Mouse (Mus musculus) ZHBTc4 (cell line): ENCODE measurements around the gene Stag3.

Source experiments
- DNase-seq: peaks from one replicate; pipeline ENCODE4 v3.0.0-alpha.2; 2011; ENCODE audit warnings: low read depth, low spot score

Stag3 gene

DNA sequence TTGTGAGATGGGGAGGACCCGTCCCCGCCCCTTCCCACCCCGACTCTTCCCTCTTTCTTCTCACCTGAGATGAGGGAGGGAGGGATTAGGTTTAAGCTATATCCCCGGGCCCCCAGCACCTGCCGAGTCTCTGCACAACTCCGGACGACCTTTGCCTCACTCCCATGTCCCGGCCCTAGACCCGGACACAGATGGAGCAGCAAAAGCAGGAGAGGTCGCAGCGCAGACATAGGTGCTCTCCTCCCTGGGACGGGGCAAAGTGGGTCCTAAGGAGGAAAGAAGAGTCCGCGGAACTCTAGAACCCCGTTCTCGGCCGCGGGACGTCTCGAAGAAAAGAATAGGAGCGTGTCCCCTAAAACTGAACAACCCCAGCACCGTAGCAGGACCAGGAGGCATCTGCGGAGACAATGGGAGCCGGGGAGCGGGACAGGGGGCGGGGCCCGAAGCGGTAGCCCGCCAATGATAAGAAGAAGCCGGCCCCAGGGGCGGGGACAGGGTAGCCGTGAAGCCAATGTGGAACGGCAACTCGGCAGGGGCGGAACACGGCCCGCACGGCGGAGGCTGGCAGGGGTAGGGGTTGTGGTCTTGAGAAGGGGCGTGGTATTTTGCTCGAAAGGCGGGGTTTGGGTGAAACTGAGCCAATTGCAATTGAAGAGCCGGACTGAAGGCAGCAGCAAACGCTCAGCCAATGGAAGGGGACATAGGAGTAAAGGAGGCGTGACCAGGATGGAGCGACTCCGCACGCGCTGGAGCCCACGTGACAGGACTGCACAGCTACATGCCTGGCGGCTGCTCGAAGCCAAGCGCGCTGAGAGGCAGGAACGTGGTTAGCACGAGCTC, at the start of gene Stag3, which contains the start of the genes Gm43720 and Gpc2:
Stag3 (plus strand) TSS at position 656 of the 840 bp plus-strand sequence.
Gm43720 (minus strand) TSS at position 374 of the 840 bp plus-strand sequence.
Gpc2 (minus strand) TSS at position 421 of the 840 bp plus-strand sequence.
- DNase-seq = peak; percentile 100

DNA sequence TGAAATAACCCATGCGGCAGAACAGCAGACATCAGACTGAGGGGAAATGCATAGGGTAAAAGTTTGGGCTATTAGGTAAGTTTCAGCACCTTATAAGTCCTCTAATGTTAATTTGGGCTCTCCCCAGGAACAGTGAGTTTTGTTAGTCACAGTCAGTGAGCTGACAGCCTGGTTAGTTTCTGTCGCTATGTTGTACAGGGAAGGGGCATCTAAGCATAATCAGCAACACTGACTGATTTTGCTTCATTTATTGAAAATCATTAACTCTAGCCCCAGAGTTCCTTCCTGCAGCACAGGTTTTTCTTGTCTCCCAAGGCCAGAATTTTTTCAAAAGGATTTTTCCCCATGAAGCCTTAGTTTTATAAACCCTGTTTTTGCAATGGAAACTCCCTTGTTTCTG, 46.3 kb upstream of the Stag3 start:
- no peak for DNase-seq

DNA sequence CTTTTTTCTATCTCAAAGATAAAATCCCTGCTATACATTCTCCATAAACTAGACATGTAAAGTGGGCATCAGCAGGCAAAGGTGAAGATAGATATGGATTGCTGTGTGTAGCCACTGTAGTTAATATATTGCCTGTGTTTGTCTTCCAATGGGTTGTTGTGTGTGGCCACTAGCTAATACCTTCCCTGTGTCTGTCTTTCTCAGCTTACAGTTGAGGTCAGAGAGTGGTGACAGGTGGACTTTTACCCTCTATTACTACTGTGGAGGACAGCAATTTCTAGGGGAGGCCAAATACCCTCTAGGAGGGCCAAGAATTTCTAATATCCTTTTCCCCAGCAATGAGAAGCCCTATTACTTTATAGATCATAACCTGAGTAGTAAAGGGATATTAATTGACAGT, 45.8 kb upstream of the Stag3 start:
- no peak for DNase-seq

DNA sequence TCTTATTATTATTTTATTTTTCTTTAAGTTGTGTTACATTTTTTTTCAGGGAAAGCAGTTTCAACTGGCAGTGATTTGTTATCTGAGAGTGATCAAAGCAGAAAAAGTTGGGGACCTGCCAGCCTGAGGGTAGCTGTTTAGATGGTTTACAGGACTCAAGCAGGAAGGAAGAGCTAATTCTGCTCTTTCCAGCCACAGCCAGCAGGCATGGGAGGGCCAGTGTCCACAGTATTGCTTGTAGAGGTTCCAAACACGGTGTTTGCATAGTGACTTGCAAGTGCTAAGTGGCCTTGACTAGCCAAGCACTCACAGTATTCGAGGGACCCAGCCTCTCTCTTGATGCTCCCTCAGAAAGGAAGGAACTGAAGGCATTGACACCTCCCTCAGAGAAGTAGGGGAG, 38.5 kb upstream of the Stag3 start:
- DNase-seq = no peak

DNA sequence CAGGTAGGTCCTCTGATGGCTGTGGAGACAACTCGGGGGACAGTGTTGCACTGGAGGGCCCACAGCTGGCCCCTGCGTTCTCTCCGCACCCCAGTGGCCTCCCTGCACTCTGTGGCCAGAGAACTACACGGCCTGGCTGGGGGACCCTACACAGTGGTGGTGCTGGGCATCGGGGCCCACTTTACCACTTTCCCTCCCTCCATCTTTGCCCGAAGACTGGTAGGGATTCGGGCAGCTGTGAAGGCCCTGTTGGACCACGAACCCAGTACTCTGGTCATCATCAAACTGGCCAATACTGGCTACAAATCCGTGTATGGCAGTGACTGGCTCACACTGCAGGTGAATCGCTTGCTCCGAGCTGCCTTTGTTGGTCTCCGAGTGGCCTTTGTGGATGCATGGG, 28.9 kb upstream of the Stag3 start:
- DNase-seq = no peak

DNA sequence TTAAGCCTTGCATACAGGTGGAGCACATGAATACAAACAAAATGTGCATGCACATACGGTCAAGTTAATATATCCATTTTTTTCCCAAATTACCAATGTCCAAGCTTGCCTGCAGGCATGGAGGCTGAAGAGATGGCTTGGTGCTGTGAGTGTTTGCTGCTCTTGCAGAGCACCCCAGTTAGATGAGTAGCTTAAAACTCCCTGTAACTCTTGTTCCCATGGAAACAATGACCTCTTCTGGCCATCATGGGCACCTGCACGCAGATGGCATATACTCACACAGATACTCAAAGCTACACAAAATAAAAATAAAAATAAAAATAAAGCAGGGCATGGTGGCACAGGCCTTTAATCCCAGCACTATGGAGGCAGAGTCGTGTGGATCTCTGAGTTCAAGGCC, 27.0 kb upstream of the Stag3 start:
- peak; percentile 45 for DNase-seq

DNA sequence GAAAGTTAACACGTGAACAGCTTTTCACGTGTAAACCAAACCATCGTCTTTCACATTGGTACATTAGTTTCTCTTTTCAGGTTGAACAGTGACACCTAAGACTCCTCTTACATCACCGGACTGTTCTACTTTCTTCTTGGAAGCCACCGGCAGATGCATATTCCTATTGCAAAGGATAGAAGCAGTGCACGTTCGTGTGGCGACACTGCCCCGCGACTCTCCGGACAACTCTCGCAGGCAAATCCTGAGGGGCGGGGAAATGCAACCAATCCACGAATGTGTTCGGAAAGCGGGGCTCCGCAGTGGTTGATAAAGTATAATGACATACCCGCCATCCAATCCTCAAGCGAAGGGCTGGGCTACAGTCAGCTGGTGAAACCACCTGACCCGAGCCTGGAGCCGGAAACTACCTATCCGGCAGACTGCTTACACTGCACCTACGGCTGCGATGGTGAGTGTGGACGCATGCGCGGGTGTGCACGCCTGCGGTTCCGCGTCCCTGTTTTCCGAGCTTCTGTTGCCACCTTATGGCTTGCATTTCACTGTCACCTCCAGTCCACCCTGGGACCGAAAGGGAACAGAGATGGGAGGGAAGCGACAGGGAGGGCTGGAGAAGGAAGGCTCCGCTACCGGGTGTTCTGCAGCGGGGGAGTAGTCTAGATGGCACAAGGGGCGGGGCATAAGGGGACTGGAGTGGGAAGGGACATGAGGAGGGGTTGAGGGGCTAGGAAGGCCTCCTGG, 24.5 kb upstream of the Stag3 start, which contains the start of gene Lamtor4:
Lamtor4 (plus strand) TSS at position 130 of the 741 bp plus-strand sequence.
- DNase-seq = peak; percentile 99

DNA sequence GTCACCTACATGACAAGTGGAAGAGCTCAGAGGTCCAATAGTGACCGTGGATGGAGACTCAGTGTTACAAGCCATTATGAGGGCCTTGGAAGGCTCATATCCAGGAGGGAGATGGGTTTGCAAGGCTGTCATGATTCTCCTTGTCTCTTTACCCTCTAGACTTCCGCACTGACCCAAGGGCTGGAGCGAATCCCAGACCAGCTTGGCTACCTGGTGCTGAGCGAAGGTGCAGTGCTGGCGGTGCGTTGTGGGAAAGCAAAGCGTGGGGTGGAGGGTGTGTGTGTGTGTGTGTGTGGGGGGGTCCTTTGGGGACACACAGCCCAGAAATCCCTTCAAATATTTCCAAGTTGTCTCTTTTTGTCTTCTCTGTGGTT, 24.0 kb upstream of the Stag3 start:
- no peak for DNase-seq

DNA sequence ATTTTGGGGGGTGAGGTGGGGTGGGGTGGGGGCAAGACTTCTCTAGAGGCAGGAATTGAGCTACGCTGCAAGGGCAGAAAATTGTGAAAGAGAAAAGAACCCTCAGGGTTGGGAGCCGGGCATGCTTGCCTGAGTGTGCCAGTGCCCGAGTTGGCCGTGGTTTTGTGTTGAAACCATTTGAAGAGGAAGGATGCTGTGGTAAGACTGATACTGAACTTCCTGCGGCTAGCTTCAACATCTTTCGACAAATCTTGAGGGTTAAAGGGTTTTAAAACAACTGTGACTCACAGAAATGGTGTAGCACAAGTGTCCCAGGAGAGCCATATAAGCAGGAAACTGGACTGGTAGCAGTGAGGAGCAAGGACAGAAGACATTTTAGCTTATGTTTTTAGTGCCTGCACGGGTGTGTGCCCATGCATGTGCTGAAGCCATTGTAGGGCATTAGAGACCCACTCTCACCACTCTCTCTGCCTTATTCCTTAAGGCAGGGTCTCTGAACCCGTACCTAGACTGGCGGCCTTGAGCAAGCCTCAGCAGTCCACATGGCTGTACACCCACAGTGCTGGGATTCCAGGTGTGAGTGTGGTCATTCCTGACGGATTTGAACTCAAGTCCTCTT, 23.0 kb upstream of the Stag3 start:
- DNase-seq = no peak

DNA sequence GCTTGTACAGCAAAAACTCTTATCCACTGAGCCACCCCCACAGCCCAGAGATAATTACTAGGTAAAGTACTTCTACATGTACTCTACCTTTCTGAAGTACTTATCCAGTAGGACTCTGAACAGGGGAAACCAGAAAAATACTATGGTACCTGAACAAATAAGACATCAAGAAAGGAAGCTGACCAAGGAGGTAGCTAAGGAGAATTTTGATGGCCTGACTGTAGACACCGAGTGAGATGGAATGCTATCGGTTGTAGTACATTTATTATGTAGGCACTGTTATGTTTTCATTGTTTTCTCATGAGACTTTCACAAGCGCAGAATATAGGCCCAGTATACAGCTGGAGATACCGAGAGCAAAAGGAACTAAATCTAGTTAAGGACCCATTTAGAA, 22.5 kb upstream of the Stag3 start:
- no peak for DNase-seq

DNA sequence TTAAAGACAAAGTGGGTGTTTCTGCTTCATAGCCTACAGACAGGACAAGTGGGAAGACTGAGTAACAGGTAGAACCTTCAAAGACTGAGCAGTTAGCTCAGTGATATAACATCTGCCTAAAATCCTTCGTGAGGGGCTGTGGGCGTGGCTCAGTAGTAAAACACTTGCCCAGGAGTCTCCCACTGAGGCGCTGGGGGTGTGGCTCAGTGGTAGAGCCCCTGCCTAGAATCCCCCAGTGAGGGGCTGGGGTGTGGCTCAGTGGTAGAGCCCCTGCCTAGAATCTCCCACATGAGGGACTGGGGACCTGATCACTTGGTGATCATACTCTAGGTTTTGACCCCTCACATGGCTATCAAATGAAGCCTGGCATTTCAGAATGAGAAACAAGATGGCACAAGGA, 22.0 kb upstream of the Stag3 start:
- DNase-seq = no peak

DNA sequence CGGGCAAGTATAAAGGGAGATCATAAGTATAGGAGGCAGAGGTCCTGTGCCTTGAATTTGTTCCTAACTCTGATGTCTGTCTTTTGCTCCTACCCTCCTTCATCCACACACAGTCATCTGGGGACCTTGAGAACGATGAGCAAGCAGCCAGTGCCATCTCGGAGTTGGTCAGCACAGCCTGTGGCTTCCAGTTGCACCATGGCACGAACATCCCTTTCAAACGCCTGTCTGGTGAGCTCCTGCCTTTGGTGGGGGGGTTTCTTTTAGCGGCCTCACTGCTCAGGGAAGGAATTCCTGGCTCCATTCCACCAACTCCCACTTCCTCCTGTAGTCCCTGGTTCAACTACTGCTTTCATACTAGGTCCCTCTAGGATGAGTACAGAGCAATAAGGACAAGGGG, 21.5 kb upstream of the Stag3 start:
- no peak for DNase-seq

DNA sequence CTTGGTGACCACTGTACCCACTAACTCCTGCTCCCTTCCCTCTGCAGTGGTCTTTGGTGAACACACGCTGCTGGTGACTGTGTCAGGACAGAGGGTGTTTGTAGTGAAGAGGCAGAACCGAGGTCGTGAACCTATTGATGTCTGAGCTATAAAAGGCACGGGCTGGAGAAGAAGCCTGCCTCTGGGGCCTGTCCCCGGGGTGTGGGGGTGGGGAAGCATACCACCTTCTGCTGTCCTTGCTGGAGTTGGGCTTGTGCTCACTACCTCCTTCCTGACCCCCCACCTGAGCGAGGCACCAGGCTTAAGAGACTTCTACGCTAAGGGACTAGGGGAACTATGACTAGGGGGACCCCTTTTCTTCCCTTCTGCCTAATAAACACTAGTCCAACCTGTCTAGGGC, 21.0 kb upstream of the Stag3 start:
- DNase-seq = no peak

DNA sequence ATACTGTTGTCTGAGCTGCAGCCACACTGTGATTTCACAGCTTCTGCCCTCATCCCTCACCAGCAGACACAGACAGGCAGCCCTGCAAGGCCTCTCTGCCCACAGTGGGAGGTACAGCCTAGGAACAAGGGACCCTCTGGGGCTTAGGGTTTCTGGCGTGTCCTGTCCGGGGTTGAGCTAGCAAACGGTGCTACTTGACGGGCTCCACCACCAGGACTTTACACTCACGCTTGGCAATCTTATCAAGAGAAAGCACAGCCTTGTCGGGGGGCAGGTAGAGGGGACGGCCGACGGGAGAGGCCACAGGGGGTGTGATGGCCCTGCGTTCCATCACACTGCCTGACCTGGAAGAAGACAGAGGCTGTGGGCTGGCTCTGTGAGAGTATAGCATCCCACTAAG, 20.0 kb upstream of the Stag3 start:
- no peak for DNase-seq

DNA sequence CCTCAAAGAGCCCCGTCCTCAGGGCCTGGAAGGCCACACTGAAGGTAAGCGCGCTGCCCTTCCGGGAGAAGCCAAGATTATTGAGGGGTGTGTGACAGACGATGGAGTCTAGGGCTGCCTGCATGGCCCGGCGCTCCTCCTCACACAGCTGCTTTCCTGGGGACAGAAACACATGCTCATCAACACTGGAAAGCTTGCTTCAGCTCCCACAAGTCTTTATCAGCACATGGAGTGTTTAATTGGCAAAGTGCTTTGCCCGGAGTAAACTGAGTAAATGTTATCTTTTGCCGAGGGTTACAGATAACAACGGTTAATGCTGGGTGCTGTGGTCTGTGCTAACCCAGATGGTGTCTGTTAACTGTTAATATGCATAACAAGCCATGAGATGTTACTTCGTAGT, 19.2 kb upstream of the Stag3 start:
- DNase-seq = no peak

DNA sequence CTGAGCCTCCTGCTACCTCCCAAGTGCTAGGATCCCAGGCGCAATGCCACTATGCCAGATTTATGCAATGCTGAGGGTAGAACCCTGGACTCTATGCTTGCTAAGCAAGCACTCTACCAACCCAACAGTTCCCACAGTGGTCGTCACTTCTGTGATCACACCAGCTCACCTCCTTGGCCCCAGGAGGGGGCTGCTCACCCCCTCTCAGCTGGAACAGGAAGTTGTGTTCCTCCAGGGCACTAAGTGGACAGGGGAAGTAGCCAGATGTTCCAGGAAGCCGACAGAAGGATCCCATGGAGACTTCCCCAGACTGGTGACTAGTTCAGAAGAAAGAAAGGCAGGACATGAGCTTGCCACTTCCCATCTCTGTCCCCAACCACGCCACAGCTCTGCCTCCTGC, 18.0 kb upstream of the Stag3 start:
- DNase-seq = no peak

DNA sequence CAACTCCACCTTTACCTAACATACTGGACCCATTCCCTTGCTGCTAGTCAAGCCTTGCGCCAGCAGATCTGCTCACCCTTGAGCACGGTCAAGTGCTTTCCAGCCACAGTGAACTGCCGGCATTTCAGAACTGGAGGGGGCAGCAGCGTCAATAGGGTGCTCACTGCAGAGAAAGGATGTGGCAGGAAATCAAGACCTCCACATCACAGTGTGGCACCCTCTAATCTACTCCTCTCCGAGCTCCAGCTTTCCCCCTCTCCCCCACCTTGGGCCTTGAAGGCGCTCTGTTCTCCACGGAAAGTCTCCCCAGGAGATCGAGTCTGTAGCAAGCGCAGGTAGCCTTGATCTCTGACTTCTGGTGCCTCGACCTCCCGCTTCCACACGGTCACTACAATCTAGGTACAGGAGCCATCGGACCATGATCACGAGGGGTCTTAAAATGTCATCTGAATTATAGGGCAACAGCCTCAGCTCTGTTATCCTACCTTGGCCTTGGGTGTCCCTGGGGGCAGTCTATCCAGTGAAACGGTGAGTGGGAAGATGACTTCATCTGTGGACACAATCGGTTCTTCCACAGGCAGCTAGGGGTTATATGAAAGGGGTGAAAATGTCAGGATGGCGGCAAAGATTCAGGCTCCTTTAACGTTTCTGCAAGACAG, 17.3 kb upstream of the Stag3 start:
- DNase-seq = no peak

DNA sequence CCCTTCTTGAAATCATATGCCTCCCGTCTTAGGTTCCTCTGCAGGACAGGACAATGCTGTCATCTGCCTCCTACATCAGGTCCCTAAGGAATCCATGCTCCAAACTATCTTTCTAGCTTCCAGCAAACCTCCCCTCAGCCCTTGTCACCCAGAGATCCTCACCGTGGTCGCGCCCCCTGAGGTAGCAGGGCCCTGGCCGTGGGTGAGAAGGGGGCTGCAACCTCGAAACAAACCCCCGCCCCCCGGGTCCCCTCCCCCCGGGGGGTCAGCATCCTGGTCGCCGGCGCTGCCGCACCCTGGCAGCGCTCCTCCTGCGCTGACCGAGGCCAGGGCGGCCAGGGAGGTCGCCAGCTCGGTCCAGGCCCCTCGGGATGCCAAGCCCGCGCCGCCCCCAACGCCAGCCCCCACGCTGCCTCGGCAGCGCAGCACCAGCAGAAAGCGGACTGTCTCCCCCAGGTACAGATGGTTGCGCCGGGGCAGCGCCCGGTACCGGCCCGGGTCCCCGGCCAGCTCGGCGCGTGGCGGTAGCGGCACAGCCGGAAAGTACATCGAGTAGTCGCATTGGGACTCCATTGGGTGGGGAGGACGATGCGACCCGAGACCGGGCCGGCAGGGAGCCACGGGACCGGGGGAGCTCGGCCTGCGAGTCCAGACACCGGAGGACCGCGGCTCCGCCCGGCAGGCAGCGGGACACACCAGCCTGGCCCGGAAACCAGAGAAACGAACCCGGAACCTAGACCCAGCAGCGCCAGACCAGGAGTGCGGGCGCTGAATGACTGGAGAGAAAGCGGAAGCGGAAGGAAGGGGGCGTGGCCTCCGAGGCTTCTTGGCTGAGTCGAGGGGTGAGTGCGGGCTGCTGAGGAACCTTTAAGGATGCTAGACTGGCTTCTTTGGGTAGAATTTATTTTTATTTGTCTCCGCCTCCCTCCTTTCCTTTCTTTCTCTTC, 16.5 kb upstream of the Stag3 start, which contains the start of gene BC037034:
BC037034 (minus strand) TSS at position 774 of the 947 bp plus-strand sequence.
- peak; percentile 95 for DNase-seq

DNA sequence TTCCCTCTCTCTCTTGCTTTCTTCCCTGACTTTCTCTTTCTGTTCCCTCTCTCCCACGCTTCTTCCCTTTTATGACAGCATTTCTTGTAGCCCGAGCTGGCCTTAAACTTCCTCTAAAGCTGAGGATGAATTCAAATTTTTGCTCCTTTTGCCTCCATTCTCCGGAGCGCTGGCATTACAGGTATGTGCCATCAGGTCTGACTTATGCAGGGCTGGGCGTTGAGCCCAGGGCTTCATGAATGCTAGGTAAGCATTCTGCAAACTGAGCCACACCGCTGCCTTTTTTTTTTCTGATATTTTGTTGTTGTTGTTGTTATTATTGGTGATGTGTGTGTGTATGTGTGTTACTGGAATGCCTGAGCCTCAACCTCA, 15.8 kb upstream of the Stag3 start:
- DNase-seq = no peak

DNA sequence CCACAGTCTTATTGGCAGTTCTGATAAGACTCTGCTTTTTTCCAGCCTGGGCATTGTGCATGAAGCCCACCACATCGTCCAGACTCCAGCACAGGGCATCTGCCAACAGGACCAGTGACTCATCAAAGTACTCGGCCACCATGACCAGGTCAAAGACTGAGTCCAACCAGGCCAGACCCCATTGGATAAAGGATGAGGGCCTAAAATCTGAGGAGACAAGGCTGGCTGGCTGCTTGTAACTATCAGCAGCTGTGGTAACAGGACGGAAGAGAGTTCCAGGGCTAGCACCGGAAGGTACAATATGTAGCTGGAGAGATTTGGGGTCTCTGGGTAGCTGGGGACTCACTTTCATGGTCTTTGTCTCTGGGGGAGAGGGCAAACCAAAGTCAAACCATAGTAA, 14.3 kb upstream of the Stag3 start:
- DNase-seq = no peak

DNA sequence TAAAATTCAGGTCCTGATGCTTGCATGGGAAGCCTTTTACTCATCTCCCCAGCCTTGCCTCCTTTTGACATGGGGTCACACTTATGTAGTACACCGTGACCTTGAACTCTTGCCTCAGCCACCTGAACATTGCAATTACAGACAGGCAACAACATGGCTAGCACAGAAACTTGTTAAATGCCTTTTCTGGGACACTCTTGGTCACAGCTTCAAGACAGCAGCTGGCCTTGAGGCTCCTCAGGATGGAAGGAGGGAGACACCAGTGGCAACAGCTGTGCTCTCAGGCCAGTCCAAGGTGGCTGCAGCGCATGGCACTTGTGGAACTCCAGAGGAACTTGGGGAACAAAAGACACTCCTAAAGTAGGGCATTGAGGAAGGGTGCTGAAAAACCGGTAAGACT, 12.9 kb upstream of the Stag3 start:
- no peak for DNase-seq
